11 mouse cellular contexts compared by ENCODE assay signal in genomic region chr12:24633753-24634191, GRCm38 (mm10). TPM values are rescaled to one million over a fixed set of nuclear protein-coding genes. Genes with fewer than 3 reads are reported as not detected.
A peak's percentile ranks its signal among the peaks of the same experiment; 100 is the strongest.
DNase-seq lines count a peak whose midpoint lies in the region; ATAC-seq lines count a peak whose summit lies in the region.
"Had no signal": no experiment of that assay in that cellular context is flagged by ENCODE, and none has a peak within 500 bp of the region (broad histone marks: within the 10 kb centered on the region; RNA-seq: fewer than 3 reads in every experiment).

No protein-coding gene starts in this region.

- peak; percentile 76 for ATAC-seq in CD4-positive, CD25-positive, alpha-beta regulatory T cell, adult 4 months
- peak; percentile 86 for ATAC-seq in liver, embryonic 15.5 days (ENCODE audit: insufficient read depth)
- no peak for ATAC-seq in midbrain, embryonic 16.5 days

- no peak overlapping the region for H3K9ac ChIP-seq in liver, embryonic 15.5 days
- no peak overlapping the region for H3K9ac ChIP-seq in midbrain, embryonic 16.5 days (ENCODE audit: low read depth, low read length)
- H3K9ac ChIP-seq: forebrain, embryonic 12.5 days had no signal

- no peaks in the 10 kb centered on the region for H3K27me3 ChIP-seq in liver, embryonic 15.5 days
- no peaks in the 10 kb centered on the region for H3K27me3 ChIP-seq in midbrain, embryonic 16.5 days (ENCODE audit: control insufficient read depth, insufficient read depth, low read depth, low read length)

- peak; percentile 34 to 42 for DNase-seq in B cell, adult 2 months
- peak; percentile 81 for DNase-seq in heart, adult 8-10 months (ENCODE audit: low spot score)
- no peak for DNase-seq in right cerebral cortex, postnatal 10 days (ENCODE audit: low spot score in 2 of 2)
- no peak for DNase-seq in layer of hippocampus, postnatal 14 days (ENCODE audit: low spot score in 2 of 2)
- DNase-seq in embryo, embryonic 11 days = no peak
- DNase-seq: layer of hippocampus, adult 9-11 months; spleen, adult 18-20 months had no signal

- peak overlapping the region; percentile 83 for H3K27ac ChIP-seq in liver, embryonic 15.5 days (replicated peaks)
- no peak overlapping the region for H3K27ac ChIP-seq in midbrain, embryonic 16.5 days (ENCODE audit: low read length)
- H3K27ac ChIP-seq: forebrain, embryonic 12.5 days had no signal

- no peak overlapping the region for H3K4me3 ChIP-seq in liver, embryonic 15.5 days (replicated peaks)
- H3K4me3 ChIP-seq in midbrain, embryonic 16.5 days (ENCODE audit: low read depth, low read length) = no peak overlapping the region
- H3K4me3 ChIP-seq: forebrain, embryonic 12.5 days had no signal

- no peaks in the 10 kb centered on the region for H3K9me3 ChIP-seq in liver, embryonic 15.5 days (replicated peaks)
- no peaks in the 10 kb centered on the region for H3K9me3 ChIP-seq in midbrain, embryonic 16.5 days (replicated peaks; ENCODE audit: control insufficient read depth, low read length, poor library complexity, severe bottlenecking)
- H3K9me3 ChIP-seq: forebrain, embryonic 12.5 days had no signal

- peak overlapping the region; percentile 11; the same call in 1 of the 2 replicates for H3K4me2 ChIP-seq in liver, embryonic 15.5 days
- H3K4me2 ChIP-seq in midbrain, embryonic 16.5 days (ENCODE audit: low read length) = no peak overlapping the region
- H3K4me2 ChIP-seq: forebrain, embryonic 12.5 days had no signal

- peaks cover 60% of the 10 kb centered on the region for H3K4me1 ChIP-seq in liver, embryonic 15.5 days (replicated peaks)
- H3K4me1 ChIP-seq in midbrain, embryonic 16.5 days (ENCODE audit: control insufficient read depth, insufficient read depth, low read length) = no peaks in the 10 kb centered on the region

- H3K36me3 ChIP-seq in liver, embryonic 15.5 days (replicated peaks) = no peaks in the 10 kb centered on the region
- H3K36me3 ChIP-seq in midbrain, embryonic 16.5 days (ENCODE audit: control insufficient read depth, insufficient read depth, low read length) = no peaks in the 10 kb centered on the region
- H3K36me3 ChIP-seq: forebrain, embryonic 12.5 days had no signal

- WGBS in liver, embryonic 15.5 days (ENCODE audit: insufficient replicate concordance) = 3% methylated on average over 1 of the region's 1 CpGs
- 74% methylated on average over 1 of the region's 1 CpGs for WGBS in midbrain, embryonic 16.5 days

RNA-seq across cellular contexts. Expression of gene Klf11, which starts 17.3 kb away (rescaled TPM):
- 1 to 10 TPM; 2.2 to 3.1 TPM for polyA plus RNA-seq in CD4-positive, CD25-positive, alpha-beta regulatory T cell, adult 4 months (2017; shearing (Covaris generic))
- total RNA-seq in heart, adult 8-10 months (2022) = 10 to 100 TPM in 3 of 4 experiments, 1 to 10 TPM in 1; 7.9 to 11.9 (median 11.1) TPM
- 9.3 and 10.2 TPM in 2 replicates for polyA plus RNA-seq in liver, embryonic 15.5 days (2015; fragmentation: Nextera tagmentation; extraction: Ambion mirVana)
- polyA plus RNA-seq in midbrain, embryonic 16.5 days (2015; fragmentation: Nextera tagmentation; extraction: Ambion mirVana) = 21.4 and 22.6 TPM in 2 replicates
- total RNA-seq in layer of hippocampus, postnatal 14 days (2021) = 1 to 10 TPM; 4.7 to 6.3 TPM

RNA-seq across cellular contexts. Expression of gene Cys1, which starts 47.8 kb away (rescaled TPM):
- not detected for polyA plus RNA-seq in CD4-positive, CD25-positive, alpha-beta regulatory T cell, adult 4 months (2017; shearing (Covaris generic))
- 1 to 10 TPM; 3.3 to 5.6 (median 4.7) TPM for total RNA-seq in heart, adult 8-10 months (2022)
- polyA plus RNA-seq in liver, embryonic 15.5 days (2015; fragmentation: Nextera tagmentation; extraction: Ambion mirVana) = 0.61 and 0.76 TPM in 2 replicates
- 1.6 and 1.8 TPM in 2 replicates for polyA plus RNA-seq in midbrain, embryonic 16.5 days (2015; fragmentation: Nextera tagmentation; extraction: Ambion mirVana)
- total RNA-seq in layer of hippocampus, postnatal 14 days (2021) = 10 to 100 TPM; 13.4 to 14.2 TPM

Comparison
In these comparisons a context has a peak if more than half of its experiments do, and no peak if none do; other contexts are left out.
1. DNase-seq: peak in B cell, adult 2 months (2 of 2) and heart, adult 8-10 months (single experiment); none in right cerebral cortex, postnatal 10 days (0 of 2), layer of hippocampus, postnatal 14 days (0 of 2) and embryo, embryonic 11 days (single experiment).